Mouse (Mus musculus): ENCODE data around the gene Nfia. TPM values are rescaled to one million over a fixed set of nuclear protein-coding genes. Genes with fewer than 3 reads are reported as not detected.
A peak's percentile ranks its signal among the peaks of the same experiment; 100 is the strongest.

Gene Nfia
- polyA plus RNA-seq, 1 experiment from 2014 or later, result 59.9 TPM

DNA sequence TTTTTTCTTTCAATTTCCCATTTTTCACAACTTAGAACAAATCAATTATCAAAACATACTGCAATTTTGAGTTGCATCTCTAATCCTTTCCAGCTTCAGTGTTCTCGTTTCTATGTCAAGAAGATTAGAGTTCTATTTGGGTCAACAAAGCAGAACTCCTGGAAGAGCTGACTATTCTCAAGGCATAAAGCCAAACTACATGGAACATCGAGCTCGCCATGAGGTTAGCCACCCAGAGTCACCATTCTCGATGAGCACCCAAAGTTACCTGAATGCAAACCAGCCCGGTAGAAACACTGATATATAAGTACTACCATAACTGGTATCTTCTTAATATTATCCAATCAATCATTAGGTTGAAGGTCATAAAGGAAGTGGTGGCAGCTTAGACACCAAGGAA lies 5.0 kb upstream of the Nfia start:
- Histone ChIP-seq H3K4me2 (no peak overlapping the region), H3K4me1 (0 out of 2 replicates have a peak, but pooled peaks cover 5% of the 10 kb centered on the region), H3K27ac (no peak overlapping the region), H3K9me3 (no peaks in the 10 kb centered on the region), H3K36me3 (no peaks in the 10 kb centered on the region), H3K4me3 (no peak overlapping the region), H3K9ac (no peak overlapping the region), H3K27me3 (no peaks in the 10 kb centered on the region)
- 91% methylated on average over 5 of the region's 5 CpGs for WGBS
- ATAC-seq (ENCODE audit: insufficient number of reproducible peaks, insufficient read depth, low FRiP score, low TSS enrichment, low read depth), result no peak

DNA sequence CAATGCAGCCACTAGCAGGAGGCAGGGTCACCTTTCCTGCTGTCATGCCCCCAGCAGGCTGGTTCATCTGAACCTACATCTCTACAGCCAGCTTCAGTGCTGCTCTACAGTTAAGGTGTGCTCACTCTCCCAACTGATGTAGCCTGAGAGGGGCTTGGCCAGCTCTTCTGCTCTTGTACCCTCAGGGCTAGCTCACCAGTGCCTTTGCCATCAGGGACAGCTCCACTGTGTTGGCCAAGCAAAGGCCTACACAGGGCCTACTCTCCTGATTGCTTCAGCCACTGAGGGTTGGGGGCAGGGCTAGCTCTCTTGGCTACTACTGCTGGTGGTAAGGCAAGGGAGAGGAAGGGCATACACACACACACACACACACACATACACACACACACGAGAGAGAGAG lies 2.7 kb upstream of the Nfia start:
- no CpG with 5 or more reads among the region's 1 CpGs for WGBS

DNA sequence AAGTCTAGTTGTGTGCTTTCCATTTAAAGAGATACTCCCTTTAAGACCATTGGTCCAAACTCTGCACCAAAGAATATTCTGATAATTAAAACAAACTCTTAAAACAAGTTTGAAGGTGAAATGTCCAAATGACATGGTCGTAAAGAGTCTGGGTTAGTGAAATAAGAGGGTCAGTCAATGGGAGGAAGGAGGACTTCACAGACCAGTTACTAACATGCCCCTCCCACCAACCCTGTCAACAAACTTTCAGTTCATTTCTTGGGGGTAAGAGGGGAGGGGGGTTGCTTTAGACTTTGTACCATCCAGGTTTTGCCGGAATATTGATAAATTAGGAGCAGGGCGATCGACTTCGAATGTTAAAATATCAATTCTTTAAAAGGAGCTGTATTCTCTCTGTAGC lies 1.1 kb upstream of the Nfia start:
- Histone ChIP-seq H3K36me3 (no peaks in the 10 kb centered on the region), H3K27me3 (no peaks in the 10 kb centered on the region), H3K27ac (peak overlapping the region; percentile 96), H3K4me3 (peak overlapping the region; percentile 46), H3K4me2 (peak overlapping the region; percentile 79), H3K4me1 (peaks cover 24% of the 10 kb centered on the region), H3K9me3 (no peaks in the 10 kb centered on the region), H3K9ac (peak overlapping the region; percentile 66)
- no peak for ATAC-seq (ENCODE audit: insufficient number of reproducible peaks, insufficient read depth, low FRiP score, low TSS enrichment, low read depth)
- 13% methylated on average over 5 of the region's 5 CpGs for WGBS

More for the DNA sequence above, 2.7 kb upstream of the Nfia start:
- Histone ChIP-seq H3K36me3 (no peaks in the 10 kb centered on the region), H3K4me2 (no peak overlapping the region), H3K9me3 (no peaks in the 10 kb centered on the region), H3K9ac (no peak overlapping the region), H3K27me3 (no peaks in the 10 kb centered on the region), H3K27ac (no peak overlapping the region), H3K4me1 (peaks cover 16% of the 10 kb centered on the region), H3K4me3 (no peak overlapping the region)
- ATAC-seq (ENCODE audit: insufficient number of reproducible peaks, insufficient read depth, low FRiP score, low TSS enrichment, low read depth), result no peak

DNA sequence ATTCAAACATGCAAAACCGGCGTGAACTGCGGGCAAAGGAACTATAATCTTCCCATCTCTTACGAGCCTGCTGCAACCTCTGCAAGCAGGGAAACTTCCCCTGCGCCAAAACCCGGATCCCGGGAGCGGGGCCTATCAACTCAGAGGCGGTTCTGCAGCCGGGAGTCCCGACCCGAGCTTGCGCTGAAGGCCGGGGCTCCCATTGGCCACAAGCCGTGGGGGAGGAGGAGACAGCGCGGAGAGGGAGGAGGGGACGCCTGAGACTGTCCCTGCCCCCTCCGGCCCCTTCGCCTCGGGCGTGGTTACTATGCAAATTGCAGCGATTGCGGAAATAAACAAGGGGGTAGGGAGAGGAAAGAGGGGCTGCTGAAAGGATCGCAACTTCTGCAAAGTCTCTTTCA lies 450 bp upstream of the Nfia start:
- peak overlapping the region; percentile 79 for H3K4me2 ChIP-seq
- H3K9me3 ChIP-seq, result no peaks in the 10 kb centered on the region
- no peaks in the 10 kb centered on the region for H3K27me3 ChIP-seq
- peak; percentile 93 for ATAC-seq (ENCODE audit: insufficient number of reproducible peaks, insufficient read depth, low FRiP score, low TSS enrichment, low read depth)
- peaks cover 27% of the 10 kb centered on the region for H3K4me1 ChIP-seq
- H3K27ac ChIP-seq, result peak overlapping the region; percentile 96
- WGBS, result 1% methylated on average over 25 of the region's 25 CpGs
- H3K9ac ChIP-seq, result peak overlapping the region; percentile 66
- peak overlapping the region; percentile 46 for H3K4me3 ChIP-seq
- H3K36me3 ChIP-seq, result no peaks in the 10 kb centered on the region

DNA sequence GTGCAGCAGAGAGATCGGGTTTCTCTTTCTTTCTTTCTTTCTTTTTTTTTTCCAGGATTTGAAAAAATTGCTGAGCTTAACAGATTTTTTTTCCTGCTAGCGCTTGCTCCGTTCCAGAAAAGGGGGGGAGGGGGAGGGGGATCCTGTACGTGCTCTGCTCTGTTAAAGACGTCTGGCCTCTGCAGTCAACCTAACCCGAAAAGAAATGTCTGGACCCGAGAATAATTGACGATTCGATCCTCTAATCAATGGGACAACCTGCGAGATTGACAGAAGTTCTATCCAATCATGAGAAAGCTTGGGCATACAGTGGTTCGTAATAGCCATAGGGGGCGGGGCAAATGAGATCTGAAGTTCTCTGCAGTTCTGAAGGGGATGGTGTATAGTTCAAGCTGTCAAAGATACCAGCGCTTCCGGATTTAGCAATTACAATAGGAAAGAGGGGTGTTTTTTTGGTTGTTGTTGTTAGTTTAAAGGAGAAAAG lies 618 bp downstream of the Nfia start:
- no peaks in the 10 kb centered on the region for H3K27me3 ChIP-seq
- no peaks in the 10 kb centered on the region for H3K36me3 ChIP-seq
- peak overlapping the region; percentile 79 for H3K4me2 ChIP-seq
- H3K27ac ChIP-seq, result peak overlapping the region; percentile 96
- under 1% methylated on average over 14 of the region's 14 CpGs for WGBS
- peak; percentile 41; the same call in 1 of the 2 replicates for ATAC-seq (ENCODE audit: insufficient number of reproducible peaks, insufficient read depth, low FRiP score, low TSS enrichment, low read depth)
- H3K4me3 ChIP-seq, result peak overlapping the region; percentile 46
- H3K9ac ChIP-seq, result no peak overlapping the region
- peaks cover 27% of the 10 kb centered on the region for H3K4me1 ChIP-seq
- H3K9me3 ChIP-seq, result no peaks in the 10 kb centered on the region

DNA sequence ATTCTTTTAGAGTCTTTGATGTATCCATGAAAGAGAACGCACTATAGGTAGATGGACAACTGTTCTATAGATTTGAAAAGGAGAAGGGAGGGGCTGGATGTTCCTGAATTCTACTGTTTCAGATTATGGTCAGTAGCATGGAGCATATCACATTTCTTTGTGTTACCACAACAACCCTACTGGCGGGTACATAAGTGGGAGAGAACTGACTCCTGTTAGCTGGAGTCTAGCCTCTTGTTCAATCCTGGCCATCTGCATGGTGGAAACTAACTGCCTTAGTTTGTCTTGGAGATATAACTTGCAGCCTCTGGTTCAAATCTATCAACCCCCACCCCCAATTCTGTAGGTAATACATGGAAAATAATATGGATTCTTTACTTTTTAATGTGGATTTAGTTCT lies 1.3 kb downstream of the Nfia start:
- ATAC-seq (ENCODE audit: insufficient number of reproducible peaks, insufficient read depth, low FRiP score, low TSS enrichment, low read depth), result no peak
- Histone ChIP-seq H3K4me2 (peak overlapping the region; percentile 79), H3K9ac (no peak overlapping the region), H3K9me3 (no peaks in the 10 kb centered on the region), H3K4me1 (peaks cover 27% of the 10 kb centered on the region), H3K27ac (peak overlapping the region; percentile 96), H3K4me3 (peak overlapping the region; percentile 46), H3K27me3 (no peaks in the 10 kb centered on the region), H3K36me3 (no peaks in the 10 kb centered on the region)
- 40% methylated on average over 2 of the region's 2 CpGs for WGBS

DNA sequence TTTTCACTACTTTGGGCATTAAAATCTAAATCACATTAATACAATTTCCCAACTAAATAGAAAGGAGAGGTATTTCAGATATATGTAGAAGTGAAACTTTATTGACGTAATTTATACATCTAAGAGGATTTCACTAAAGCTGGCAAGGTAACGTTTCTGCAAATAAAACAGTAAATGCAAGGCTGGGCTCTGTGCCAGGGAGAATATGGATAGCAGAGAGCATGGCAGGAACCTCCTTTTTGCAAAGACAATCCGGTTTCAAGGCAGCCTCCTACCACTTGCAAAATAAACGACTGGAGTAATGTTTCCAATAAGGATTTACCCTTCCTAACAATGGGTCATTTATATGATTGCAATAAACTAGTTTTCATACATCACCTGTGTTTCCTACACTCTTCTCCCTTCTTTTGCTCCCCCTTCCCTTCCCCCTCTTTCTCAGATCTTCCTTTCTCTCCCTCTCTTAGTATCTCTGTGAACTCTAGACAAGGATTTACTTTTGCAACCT lies 2.0 kb downstream of the Nfia start:
- H3K27me3 ChIP-seq, result no peaks in the 10 kb centered on the region
- no peak for ATAC-seq (ENCODE audit: insufficient number of reproducible peaks, insufficient read depth, low FRiP score, low TSS enrichment, low read depth)
- H3K4me3 ChIP-seq, result peak overlapping the region; percentile 82
- WGBS, result 6% methylated on average over 4 of the region's 4 CpGs
- 0 out of 2 replicates have a peak overlapping the region, but pooled peaks have one; percentile 99 for H3K9ac ChIP-seq
- H3K4me2 ChIP-seq, result peak overlapping the region; percentile 79
- no peaks in the 10 kb centered on the region for H3K9me3 ChIP-seq
- peaks cover 27% of the 10 kb centered on the region for H3K4me1 ChIP-seq
- peak overlapping the region; percentile 96 for H3K27ac ChIP-seq
- no peaks in the 10 kb centered on the region for H3K36me3 ChIP-seq

DNA sequence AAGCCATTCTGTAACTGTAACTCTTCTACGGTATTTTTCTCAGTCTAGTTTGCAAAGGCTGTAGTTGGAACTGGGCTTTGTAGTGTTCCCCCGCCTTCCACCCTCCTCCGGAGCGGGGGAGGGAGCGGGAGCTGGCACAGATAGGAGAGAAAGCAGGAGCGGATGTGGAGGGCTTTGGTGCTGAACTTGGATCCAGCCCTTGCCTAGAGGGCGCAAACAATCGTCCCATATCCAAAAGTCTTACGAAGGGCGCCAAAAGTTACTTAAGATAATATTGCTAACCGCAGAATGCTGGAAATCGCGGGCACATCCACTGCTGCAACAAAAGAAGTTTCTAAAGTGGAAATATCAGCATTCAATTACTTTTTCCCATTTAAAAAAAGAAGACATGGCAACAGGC lies 2.5 kb downstream of the Nfia start:
- Histone ChIP-seq H3K9me3 (no peaks in the 10 kb centered on the region), H3K9ac (peak overlapping the region; percentile 99), H3K4me3 (peak overlapping the region; percentile 82), H3K36me3 (no peaks in the 10 kb centered on the region), H3K27me3 (no peaks in the 10 kb centered on the region), H3K4me2 (peak overlapping the region; percentile 79), H3K27ac (peak overlapping the region; percentile 96), H3K4me1 (peaks cover 29% of the 10 kb centered on the region)
- ATAC-seq (ENCODE audit: insufficient number of reproducible peaks, insufficient read depth, low FRiP score, low TSS enrichment, low read depth), result peak; percentile 61
- WGBS, result 1% methylated on average over 13 of the region's 13 CpGs

DNA sequence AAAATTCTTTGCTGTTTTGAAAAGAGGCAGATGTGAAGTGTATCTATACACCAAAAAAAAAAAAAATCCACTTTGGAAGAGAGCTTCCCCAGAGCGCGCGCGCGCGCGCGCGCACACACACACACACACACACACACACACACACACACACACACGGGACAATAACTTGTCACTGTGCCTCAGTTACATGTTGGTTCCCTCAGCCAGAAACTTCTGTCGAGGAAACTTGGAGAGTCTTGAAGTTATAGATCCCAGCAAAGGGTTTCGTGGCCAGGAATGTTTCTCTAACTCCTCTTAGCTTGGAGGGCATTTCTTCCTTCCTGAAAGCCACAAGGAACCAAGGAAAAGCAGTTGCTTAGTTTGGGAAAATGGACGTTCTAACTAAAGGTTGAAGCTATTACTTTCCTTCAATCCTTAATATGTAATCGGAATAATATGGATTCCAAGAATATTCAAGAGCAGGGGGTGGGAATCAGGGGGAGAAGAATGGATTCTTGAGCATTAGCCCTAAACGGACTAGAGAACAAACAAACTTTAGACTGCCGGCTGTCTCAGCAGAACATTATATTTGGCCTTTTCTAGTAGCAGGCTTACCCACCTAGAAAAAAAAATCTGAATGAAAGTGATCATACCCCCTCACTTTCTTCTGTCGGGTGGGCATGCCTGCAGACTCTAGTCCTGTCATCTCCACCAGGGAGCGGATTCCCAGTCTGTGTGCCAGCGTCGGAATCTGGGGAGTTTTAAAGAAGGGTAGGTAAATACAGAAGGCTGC lies 3.1 kb downstream of the Nfia start:
- WGBS, result under 1% methylated on average over 20 of the region's 20 CpGs
- ATAC-seq (ENCODE audit: insufficient number of reproducible peaks, insufficient read depth, low FRiP score, low TSS enrichment, low read depth), result no peak
- Histone ChIP-seq H3K36me3 (no peaks in the 10 kb centered on the region), H3K4me2 (peak overlapping the region; percentile 79), H3K27ac (peak overlapping the region; percentile 96), H3K27me3 (no peaks in the 10 kb centered on the region), H3K9ac (peak overlapping the region; percentile 99), H3K4me1 (peaks cover 31% of the 10 kb centered on the region), H3K9me3 (no peaks in the 10 kb centered on the region), H3K4me3 (peak overlapping the region; percentile 82)

DNA sequence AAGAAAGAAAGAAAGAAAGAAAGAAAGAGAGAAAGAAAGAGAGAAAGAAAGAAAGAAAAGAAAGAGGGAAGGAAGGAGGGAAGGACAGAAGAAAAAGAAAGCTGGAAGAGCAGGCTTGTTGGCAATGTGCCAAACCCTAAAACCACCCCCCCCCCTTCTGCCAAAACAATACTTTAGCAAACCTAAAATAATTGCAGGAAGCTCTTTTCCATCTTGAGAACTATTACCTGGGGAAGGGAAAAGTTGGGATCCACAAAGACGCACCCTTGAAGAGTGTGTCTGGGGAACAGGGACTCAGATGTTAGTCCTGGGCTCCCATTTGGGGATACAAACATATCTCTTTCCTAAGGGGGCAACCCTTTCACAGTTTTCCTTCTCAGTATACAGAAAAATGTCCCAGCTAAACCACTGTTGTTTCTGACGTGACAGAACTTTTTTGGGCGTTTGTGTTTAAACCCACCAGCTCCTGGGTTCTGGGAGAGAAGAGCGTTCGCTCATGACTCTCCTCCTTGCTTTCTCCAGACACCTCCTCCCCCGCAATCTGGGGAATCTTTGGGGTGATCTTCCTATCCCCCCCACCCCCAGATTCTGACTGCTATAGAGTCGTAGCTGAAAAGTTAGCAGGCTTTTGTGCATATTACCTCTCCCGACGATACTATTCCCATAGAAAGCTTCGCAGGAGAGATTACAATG lies 4.0 kb downstream of the Nfia start:
- H3K9me3 ChIP-seq, result no peaks in the 10 kb centered on the region
- H3K27me3 ChIP-seq, result no peaks in the 10 kb centered on the region
- H3K4me1 ChIP-seq, result peaks cover 28% of the 10 kb centered on the region

DNA sequence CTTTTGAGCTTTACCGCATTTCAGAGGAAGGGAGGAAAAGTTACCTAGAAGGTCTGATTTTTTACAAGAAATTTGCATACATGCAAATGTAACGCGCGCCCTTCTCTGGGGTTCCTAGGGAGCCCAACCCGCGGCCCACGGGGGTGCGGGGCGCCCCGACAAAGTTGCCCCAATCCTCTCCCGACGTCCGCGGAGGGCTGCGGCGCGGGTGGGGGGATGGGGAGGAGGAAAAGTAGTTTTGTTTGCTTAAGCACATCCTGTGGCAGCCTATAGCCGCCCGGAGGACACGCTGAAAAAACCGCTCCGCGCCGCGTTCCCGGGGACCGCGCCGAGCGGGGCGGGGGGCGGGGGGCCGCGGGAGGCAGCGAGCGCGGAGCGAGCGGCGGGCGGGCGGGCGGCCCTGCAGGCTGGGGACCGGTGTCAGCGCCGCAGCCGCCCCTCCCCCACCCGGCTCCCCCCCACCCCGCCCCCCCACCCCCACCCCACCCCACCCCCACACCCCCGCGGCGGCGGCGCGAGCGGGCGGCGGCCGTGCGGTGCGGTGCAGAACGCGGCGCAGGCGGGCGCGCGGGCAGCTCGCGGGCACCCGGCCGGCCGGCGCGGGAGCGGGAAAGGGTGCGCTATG lies 4.7 kb downstream of the Nfia start:
- peak; percentile 53; the same call in 1 of the 2 replicates for ATAC-seq (ENCODE audit: insufficient number of reproducible peaks, insufficient read depth, low FRiP score, low TSS enrichment, low read depth)
- WGBS, result 0% methylated on average over 38 of the region's 77 CpGs

More for the DNA sequence above, 4.0 kb downstream of the Nfia start:
- no peaks in the 10 kb centered on the region for H3K36me3 ChIP-seq
- H3K27ac ChIP-seq, result peak overlapping the region; percentile 96
- peak overlapping the region; percentile 82 for H3K4me3 ChIP-seq
- no peak for ATAC-seq (ENCODE audit: insufficient number of reproducible peaks, insufficient read depth, low FRiP score, low TSS enrichment, low read depth)
- H3K9ac ChIP-seq, result peak overlapping the region; percentile 99
- WGBS, result 0% methylated on average over 10 of the region's 10 CpGs
- peak overlapping the region; percentile 79 for H3K4me2 ChIP-seq

More for the DNA sequence above, 4.7 kb downstream of the Nfia start:
- Histone ChIP-seq H3K36me3 (no peaks in the 10 kb centered on the region), H3K27me3 (no peaks in the 10 kb centered on the region), H3K4me2 (peak overlapping the region; percentile 79), H3K9me3 (no peaks in the 10 kb centered on the region), H3K27ac (peak overlapping the region; percentile 96), H3K4me3 (peak overlapping the region; percentile 82), H3K4me1 (peaks cover 26% of the 10 kb centered on the region), H3K9ac (peak overlapping the region; percentile 99)
